Mouse (Mus musculus): ENCODE measurements at regions not wholly inside any gene's neighbourhood (a gene's known extent, or its start where the extent isn't known, plus 50 kb on each side); places are given as distances from the start of the nearest gene placed in this dataset.
A peak's percentile ranks its signal among the peaks of the same experiment; 100 is the strongest.

DNA sequence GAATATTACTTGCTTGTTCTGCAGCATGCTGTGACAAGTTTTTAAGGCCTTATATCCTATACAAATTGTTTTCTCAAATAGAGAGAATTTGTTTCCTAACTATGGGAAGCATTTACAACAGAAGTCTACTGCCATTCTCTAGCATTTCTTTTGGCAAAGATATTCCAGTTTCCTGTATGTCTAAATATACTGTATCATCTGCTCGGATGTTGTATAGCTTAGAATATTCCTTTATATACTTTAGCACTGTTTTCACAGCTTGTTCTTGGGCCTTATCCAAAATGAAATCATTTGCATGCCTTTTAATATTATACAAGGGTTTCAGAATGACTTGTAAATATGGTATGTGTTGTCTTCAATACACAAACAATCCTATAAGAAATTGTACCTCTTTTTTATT is 92.1 kb upstream of the Ins2 start:
- intact Hi-C loops (cut with DNase I), result no loop called here
- H3K27ac ChIP-seq, result no peak overlapping the region

DNA sequence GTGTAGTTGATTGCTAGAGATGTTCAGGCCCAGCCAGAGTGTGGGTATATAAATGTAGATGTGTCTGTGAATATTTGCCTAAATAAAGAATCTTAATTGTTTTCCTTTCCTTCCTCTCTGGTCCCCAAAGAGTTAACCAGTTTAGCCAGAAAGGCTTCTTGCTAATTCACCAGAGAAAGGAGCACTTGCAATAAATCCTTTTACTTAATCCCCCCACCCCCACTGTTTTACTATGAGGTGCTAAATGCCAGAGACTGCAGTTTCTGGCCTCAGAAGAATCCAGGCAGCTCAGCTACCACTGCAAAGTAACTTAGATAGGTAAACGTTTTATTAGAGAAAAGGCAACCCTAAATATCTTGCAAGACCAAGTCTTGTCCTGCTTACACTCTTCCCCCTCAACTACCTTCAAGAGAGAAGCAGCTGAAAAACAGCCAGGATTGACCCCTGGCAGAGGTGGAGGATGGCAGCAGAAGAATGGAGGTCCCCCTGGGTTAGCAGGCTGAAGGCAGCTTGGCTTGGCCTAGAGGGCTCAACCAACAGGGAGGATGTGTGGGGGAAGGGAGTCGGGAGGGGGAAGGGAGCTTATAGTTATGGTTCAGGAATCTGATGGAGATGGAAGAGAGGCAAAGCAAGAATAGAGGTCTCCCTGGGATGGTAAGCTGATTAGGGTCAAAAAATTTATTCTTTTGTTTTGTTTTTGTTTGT is 87.9 kb upstream of the Ins2 start:
- no peak overlapping the region for H3K4me3 ChIP-seq
- no peak overlapping the region for H3K27ac ChIP-seq
- TF ChIP-seq CTCF (IDR thresholded peaks at IDR 0.05), result no peak
- intact Hi-C loops (cut with DNase I), result no loop called here
- DNase-seq (ENCODE audit: extremely low spot score in 1 of 2, low spot score in 2 of 2), result no peak

More for the DNA sequence above, 92.1 kb upstream of the Ins2 start:
- TF ChIP-seq CTCF (IDR thresholded peaks at IDR 0.05), result no peak
- no peak for DNase-seq (ENCODE audit: extremely low spot score in 1 of 2, low spot score in 2 of 2)
- H3K4me3 ChIP-seq, result no peak overlapping the region

DNA sequence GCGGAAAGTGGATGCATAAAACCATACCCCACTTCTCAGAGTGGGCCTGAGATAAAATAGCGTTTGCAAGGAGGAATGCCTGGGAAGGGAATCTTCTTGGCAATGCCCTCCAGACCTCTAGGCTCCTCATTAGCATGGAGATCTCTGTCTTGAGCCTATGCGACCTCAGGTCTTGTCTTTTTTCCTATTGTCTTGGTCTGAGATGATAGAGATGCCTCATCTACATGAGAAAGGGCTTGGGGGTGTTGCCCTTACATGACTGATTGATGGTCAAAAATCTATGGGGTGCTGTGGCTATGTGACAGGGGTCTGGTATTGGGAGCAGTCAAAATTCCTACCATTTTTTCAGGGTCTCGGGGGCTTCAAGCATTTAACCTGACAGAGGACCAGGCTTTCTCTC is 67.5 kb upstream of the Ins2 start:
- DNase-seq (ENCODE audit: extremely low spot score in 1 of 2, low spot score in 2 of 2), result no peak
- Histone ChIP-seq H3K27ac (no peak overlapping the region), H3K4me3 (no peak overlapping the region)
- intact Hi-C loops (cut with DNase I), result no loop called here
- no peak for TF ChIP-seq CTCF (IDR thresholded peaks at IDR 0.05)

DNA sequence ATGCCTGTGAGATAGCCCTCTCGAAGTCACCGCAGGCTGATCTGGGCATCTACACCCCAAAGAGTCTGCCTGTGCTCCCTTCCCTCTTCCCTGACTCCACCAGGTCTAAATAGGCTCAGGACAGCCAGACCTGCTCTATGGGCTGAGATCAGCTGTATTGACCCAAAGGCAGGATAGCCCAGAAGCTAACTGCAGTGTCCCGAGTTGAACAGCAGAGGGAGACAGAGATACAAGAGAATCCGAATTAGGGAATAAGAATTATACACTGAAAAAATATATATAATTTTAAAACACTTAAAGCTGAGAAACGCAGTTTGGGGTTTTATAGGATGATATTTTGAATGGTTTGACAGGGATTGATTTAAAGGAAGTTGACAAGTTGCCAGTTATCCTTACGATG is 56.2 kb upstream of the Ins2 start:
- Histone ChIP-seq H3K4me3 (no peak overlapping the region), H3K27ac (no peak overlapping the region)
- TF ChIP-seq CTCF (IDR thresholded peaks at IDR 0.05), result peak; percentile 95
- DNase-seq (ENCODE audit: extremely low spot score in 1 of 2, low spot score in 2 of 2), result peak; percentile 17 to 51
- intact Hi-C loops (cut with DNase I), result loop anchor here (1.0 kb wide), 1 partner anchor 52 kb away; no protein-coding TSS in a partner anchor

DNA sequence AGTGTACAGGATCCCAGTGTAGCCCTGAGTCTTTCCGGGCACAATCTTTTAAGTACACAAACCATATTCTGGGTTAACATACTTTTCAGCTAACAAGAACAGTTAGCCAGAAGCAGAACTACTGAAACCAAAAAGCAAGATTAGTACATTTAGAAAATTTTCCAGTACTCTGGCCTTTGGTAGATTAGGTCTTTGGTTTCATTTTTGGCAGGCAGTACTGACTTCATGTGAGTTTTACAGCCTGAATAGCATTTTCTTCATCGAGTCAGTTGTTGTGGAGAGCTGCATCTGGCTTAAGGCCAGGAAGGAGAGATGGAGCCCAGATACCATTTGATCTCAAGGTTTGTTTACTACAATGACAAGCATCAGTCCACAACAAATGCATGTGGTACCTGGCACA is 51.3 kb upstream of the Ins2 start:
- no peak for TF ChIP-seq CTCF (IDR thresholded peaks at IDR 0.05)
- intact Hi-C loops (cut with DNase I), result no loop called here
- H3K4me3 ChIP-seq, result no peak overlapping the region
- DNase-seq (ENCODE audit: extremely low spot score in 1 of 2, low spot score in 2 of 2), result no peak
- H3K27ac ChIP-seq, result no peak overlapping the region
